Mouse (Mus musculus) limb, embryonic 14.5 days (tissue): ENCODE results near the gene Dtx4. TPM values are rescaled to one million over a fixed set of nuclear protein-coding genes. Genes with fewer than 3 reads are reported as not detected.

Experiments used
- ATAC-seq: fragments of 200-750 bp; cut with Nextera tagmentation; 2 replicates; pipeline ENCODE4 v1.8.0; 2017; ENCODE audit warnings: low read depth, moderate number of reproducible peaks, moderate TSS enrichment; ENCODE audit not compliant: low FRiP score
- DNase-seq: peaks from one replicate; pipeline ENCODE4 v3.0.0-alpha.2; 2015; ENCODE audit warnings: low spot score
- H3K27ac ChIP-seq: fragments of 300-500 bp; sonication (generic); replicated peaks from 2 replicates; pipeline ENCODE4 v1.5.1; 2014; ENCODE audit warnings: low read depth, mild to moderate bottlenecking, low read length, moderate library complexity, mixed read lengths
- H3K27me3 ChIP-seq: fragments of 300-500 bp; sonication (generic); 2 replicates; pipeline ENCODE4 v1.6.1; 2014; ENCODE audit warnings: low read length, mixed read lengths; ENCODE audit not compliant: control insufficient read depth, insufficient read depth
- H3K36me3 ChIP-seq: fragments of 300-500 bp; sonication (generic); 2 replicates; pipeline ENCODE4 v1.6.1; 2014; ENCODE audit warnings: mild to moderate bottlenecking, low read length, moderate library complexity, mixed read lengths; ENCODE audit not compliant: control insufficient read depth, insufficient read depth
- H3K4me1 ChIP-seq: fragments of 300-500 bp; sonication (generic); 2 replicates; pipeline ENCODE4 v1.6.1; 2014; ENCODE audit warnings: antibody characterized with exemption, low read length, mixed read lengths; ENCODE audit not compliant: control insufficient read depth, insufficient read depth
- H3K4me2 ChIP-seq: fragments of 300-500 bp; sonication (generic); replicated peaks from 2 replicates; pipeline ENCODE4 v1.6.1; 2014; ENCODE audit warnings: low read depth, mild to moderate bottlenecking, low read length, moderate library complexity; ENCODE audit not compliant: severe bottlenecking
- H3K4me3 ChIP-seq: fragments of 300-500 bp; sonication (generic); replicated peaks from 2 replicates; pipeline ENCODE4 v1.5.1; 2014; ENCODE audit warnings: low read length
- H3K9ac ChIP-seq: fragments of 300-500 bp; sonication (generic); 2 replicates; pipeline ENCODE4 v1.6.1; 2014; ENCODE audit warnings: mild to moderate bottlenecking, low read depth, low read length, moderate library complexity; ENCODE audit not compliant: severe bottlenecking
- H3K9me3 ChIP-seq: fragments of 300-500 bp; sonication (generic); 2 replicates; pipeline ENCODE4 v1.6.1; 2016; ENCODE audit warnings: low read length; ENCODE audit not compliant: control insufficient read depth
- POLR2A ChIP-seq: fragments of 200-500 bp; IDR thresholded peaks from 2 replicates; pipeline ENCODE4 v1.8.0; 2012; ENCODE audit warnings: inconsistent platforms, mild to moderate bottlenecking, moderate library complexity, borderline replicate concordance; ENCODE audit not compliant: insufficient read depth, insufficient read length; ENCODE audit errors: extremely low read depth
- WGBS: fragments of 180-500 bp; shearing (Covaris S2); extraction: QIAGEN DNeasy Blood & Tissue Kit; methylation state at CpG from one replicate; pipeline ENCODE4 v1.1.7; 2014; 5-methylcytosine and 5-hydroxymethylcytosine counted together
- polyA plus RNA-seq, 2 experiments: library from polyadenylated mRNA; depleted of rRNA in 1 of 2; stranded (reverse) in 1 of 2; unstranded in 1 of 2; fragments of >200 nt; fragmentation: Nextera tagmentation in 1 of 2; extraction: Ambion mirVana in 1 of 2; gene quantifications; 2 replicates each; pipeline versions ENCODE4 v1.2.1 to v1.2.3; 2012 to 2014

The Dtx4 gene
- polyA plus RNA-seq, 2 experiments: 10.3 to 10.4 TPM

GRCm38 (mm10) chr19:12517671-12518540, 16.7 kb upstream of the Dtx4 start:
- peak overlapping the region; percentile 44 for H3K4me3 ChIP-seq
- no peaks in the 10 kb centered on the region for H3K36me3 ChIP-seq
- 2% methylated on average over 15 of the region's 16 CpGs for WGBS
- peak overlapping the region; percentile 62 for H3K9ac ChIP-seq
- H3K4me1 ChIP-seq: no peaks in the 10 kb centered on the region
- no peaks in the 10 kb centered on the region for H3K27me3 ChIP-seq
- no peak for TF ChIP-seq POLR2A
- peak overlapping the region; percentile 70 for H3K4me2 ChIP-seq
- ATAC-seq: 0 out of 2 replicates have a peak, but pooled peaks have one; percentile 67
- H3K9me3 ChIP-seq: no peaks in the 10 kb centered on the region
- no peak overlapping the region for H3K27ac ChIP-seq
- peak; percentile 80 for DNase-seq

- H3K27ac ChIP-seq: no peak overlapping the region
- no peaks in the 10 kb centered on the region for H3K36me3 ChIP-seq
- ATAC-seq: no peak
- no peaks in the 10 kb centered on the region for H3K27me3 ChIP-seq
- H3K4me2 ChIP-seq: no peak overlapping the region
- no peak for TF ChIP-seq POLR2A
- no peak overlapping the region for H3K4me3 ChIP-seq
- no peaks in the 10 kb centered on the region for H3K4me1 ChIP-seq
- H3K9me3 ChIP-seq: no peaks in the 10 kb centered on the region
- no peak for DNase-seq
- H3K9ac ChIP-seq: no peak overlapping the region
Observed at GRCm38 (mm10) chr19:12514621-12515020, 13.4 kb upstream of the Dtx4 start.

- H3K36me3 ChIP-seq: no peaks in the 10 kb centered on the region
- DNase-seq (no peak), ATAC-seq (no peak)
- no peak overlapping the region for H3K4me3 ChIP-seq
- H3K4me1 ChIP-seq: peaks cover 7% of the 10 kb centered on the region; the same call in 1 of the 2 replicates
- WGBS: 91% methylated on average over 7 of the region's 7 CpGs
- H3K4me2 ChIP-seq: no peak overlapping the region
- 0 out of 2 replicates have a peak, but pooled peaks cover 7% of the 10 kb centered on the region for H3K27me3 ChIP-seq
- H3K9ac ChIP-seq: no peak overlapping the region
- H3K9me3 ChIP-seq: no peaks in the 10 kb centered on the region
- no peak overlapping the region for H3K27ac ChIP-seq
- TF ChIP-seq POLR2A: no peak
Observed at GRCm38 (mm10) chr19:12502756-12503155, 1.5 kb upstream of the Dtx4 start.

GRCm38 (mm10) chr19:12500881-12501311, 358 bp downstream of the Dtx4 start:
- H3K9me3 ChIP-seq: no peaks in the 10 kb centered on the region
- no peaks in the 10 kb centered on the region for H3K36me3 ChIP-seq
- under 1% methylated on average over 25 of the region's 38 CpGs for WGBS
- no peak for TF ChIP-seq POLR2A
- no peak for DNase-seq
- ATAC-seq: peak; percentile 19
- peak overlapping the region; percentile 72 for H3K4me3 ChIP-seq
- peak overlapping the region; percentile 84 for H3K9ac ChIP-seq
- peak overlapping the region; percentile 93 for H3K4me2 ChIP-seq
- 0 out of 2 replicates have a peak, but pooled peaks cover 7% of the 10 kb centered on the region for H3K27me3 ChIP-seq
- peaks cover 7% of the 10 kb centered on the region; the same call in 1 of the 2 replicates for H3K4me1 ChIP-seq
- H3K27ac ChIP-seq: peak overlapping the region; percentile 76

GRCm38 (mm10) chr19:12500124-12500523, 1.1 kb downstream of the Dtx4 start:
- ATAC-seq: no peak
- H3K4me2 ChIP-seq: peak overlapping the region; percentile 93

More at GRCm38 (mm10) chr19:12500124-12500523, 1.1 kb downstream of the Dtx4 start:
- peaks cover 7% of the 10 kb centered on the region; the same call in 1 of the 2 replicates for H3K4me1 ChIP-seq
- DNase-seq: peak; percentile 21
- WGBS: 14% methylated on average over 3 of the region's 3 CpGs
- H3K27ac ChIP-seq: 0 out of 2 replicates have a peak overlapping the region, but pooled peaks have one; percentile 43
- H3K27me3 ChIP-seq: 0 out of 2 replicates have a peak, but pooled peaks cover 7% of the 10 kb centered on the region
- H3K9ac ChIP-seq: 0 out of 2 replicates have a peak overlapping the region, but pooled peaks have one; percentile 7
- TF ChIP-seq POLR2A: no peak
- H3K36me3 ChIP-seq: no peaks in the 10 kb centered on the region
- H3K9me3 ChIP-seq: no peaks in the 10 kb centered on the region
- peak overlapping the region; percentile 72 for H3K4me3 ChIP-seq
